10 mouse cellular contexts compared by ENCODE assay signal in genomic region chr19:59076131-59076530, GRCm38 (mm10). TPM values are rescaled to one million over a fixed set of nuclear protein-coding genes. Genes with fewer than 3 reads are reported as not detected.
DNase-seq lines count a peak whose midpoint lies in the region; ATAC-seq and TF ChIP-seq lines count a peak whose summit lies in the region.
"Had no signal": no experiment of that assay in that cellular context is flagged by ENCODE, and none has a peak within 500 bp of the region (broad histone marks: within the 10 kb centered on the region; RNA-seq: fewer than 3 reads in every experiment).

No protein-coding gene starts in this region.

- H3K4me3 ChIP-seq in heart, embryonic 12.5 days = peak overlapping the region; percentile 78
- peak overlapping the region; percentile 65 for H3K4me3 ChIP-seq in forebrain, postnatal 0 days (ENCODE audit: low read depth, low read length)
- H3K4me3 ChIP-seq in midbrain, embryonic 15.5 days = peak overlapping the region; percentile 68

- H3K27me3 ChIP-seq in heart, embryonic 12.5 days (replicated peaks) = peaks cover 53% of the 10 kb centered on the region
- no peaks in the 10 kb centered on the region for H3K27me3 ChIP-seq in forebrain, postnatal 0 days (ENCODE audit: insufficient read depth, low read length)
- peaks cover 14% of the 10 kb centered on the region for H3K27me3 ChIP-seq in midbrain, embryonic 15.5 days (replicated peaks)

- no peak overlapping the region for H3K27ac ChIP-seq in heart, embryonic 12.5 days (ENCODE audit: poor library complexity, severe bottlenecking)
- no peak overlapping the region; the same call in 1 of the 2 replicates for H3K27ac ChIP-seq in forebrain, postnatal 0 days (ENCODE audit: low read depth, low read length)
- no peak overlapping the region for H3K27ac ChIP-seq in midbrain, embryonic 15.5 days
- H3K27ac ChIP-seq: liver, embryonic 15.5 days had no signal

- DNase-seq in heart, adult 9 months (ENCODE audit: low spot score in 2 of 2) = no peak
- DNase-seq in adrenal gland, postnatal 14 days = peak; percentile 39
- DNase-seq in forebrain, postnatal 0 days = no peak
- DNase-seq in urinary bladder, adult 18-20 months (ENCODE audit: low spot score in 2 of 2) = no peak
- no peak for DNase-seq in layer of hippocampus, adult 11-12 months (ENCODE audit: low spot score)

- H3K9ac ChIP-seq in heart, embryonic 12.5 days = no peak overlapping the region
- no peak overlapping the region for H3K9ac ChIP-seq in forebrain, postnatal 0 days
- H3K9ac ChIP-seq in midbrain, embryonic 15.5 days = no peak overlapping the region
- H3K9ac ChIP-seq: liver, embryonic 15.5 days had no signal

- no peaks in the 10 kb centered on the region for H3K9me3 ChIP-seq in heart, embryonic 12.5 days (replicated peaks)
- no peaks in the 10 kb centered on the region for H3K9me3 ChIP-seq in forebrain, postnatal 0 days (ENCODE audit: low read length)
- H3K9me3 ChIP-seq in midbrain, embryonic 15.5 days = no peaks in the 10 kb centered on the region
- H3K9me3 ChIP-seq: liver, embryonic 15.5 days had no signal

- no peak for ATAC-seq in heart, embryonic 12.5 days (ENCODE audit: insufficient number of reproducible peaks, low FRiP score)
- ATAC-seq in forebrain, postnatal 0 days = no peak
- ATAC-seq in midbrain, embryonic 15.5 days (replicated peaks) = peak; percentile 29; the same call in 1 of the 2 replicates
- ATAC-seq in monocyte, adult 5-6 weeks (replicated peaks; ENCODE audit: insufficient number of reproducible peaks, low FRiP score, low TSS enrichment, poor library complexity, severe bottlenecking) = no peak

- peaks cover 13% of the 10 kb centered on the region; the same call in 1 of the 2 replicates for H3K4me1 ChIP-seq in heart, embryonic 12.5 days (replicated peaks)
- peaks cover 14% of the 10 kb centered on the region for H3K4me1 ChIP-seq in forebrain, postnatal 0 days (ENCODE audit: insufficient read depth)
- peaks cover 8% of the 10 kb centered on the region for H3K4me1 ChIP-seq in midbrain, embryonic 15.5 days
- H3K4me1 ChIP-seq: liver, embryonic 15.5 days had no signal

- H3K36me3 ChIP-seq in heart, embryonic 12.5 days = no peaks in the 10 kb centered on the region
- no peaks in the 10 kb centered on the region for H3K36me3 ChIP-seq in forebrain, postnatal 0 days (ENCODE audit: insufficient read depth)
- no peaks in the 10 kb centered on the region for H3K36me3 ChIP-seq in midbrain, embryonic 15.5 days (replicated peaks)
- H3K36me3 ChIP-seq: liver, embryonic 15.5 days had no signal

- 14% methylated on average over 5 of the region's 5 CpGs for WGBS in heart, embryonic 12.5 days
- WGBS in forebrain, postnatal 0 days = 12% methylated on average over 5 of the region's 5 CpGs
- 21% methylated on average over 5 of the region's 5 CpGs for WGBS in midbrain, embryonic 15.5 days

- peak overlapping the region; percentile 98 for H3K4me2 ChIP-seq in heart, embryonic 12.5 days
- H3K4me2 ChIP-seq in forebrain, postnatal 0 days (ENCODE audit: low read depth) = peak overlapping the region; percentile 92
- peak overlapping the region; percentile 77 for H3K4me2 ChIP-seq in midbrain, embryonic 15.5 days

- TF ChIP-seq CTCF in forebrain, postnatal 0 days (IDR thresholded peaks at IDR 0.05; ENCODE audit: low read depth) = no peak

RNA-seq across cellular contexts. Expression of gene Shtn1, which starts 0.2 kb away (rescaled TPM):
- 0.41 and 0.95 TPM in 2 replicates for polyA plus RNA-seq in heart, embryonic 12.5 days (2016; fragmentation: Nextera tagmentation; extraction: Ambion mirVana)
- total RNA-seq in adrenal gland, postnatal 14 days (2021) = 10.9 and 11.7 TPM in 2 replicates
- total RNA-seq in forebrain, postnatal 0 days (2014; rRNA removed) = 120 and 128 TPM in 2 replicates
- polyA plus RNA-seq in forebrain, postnatal 0 days (2015; fragmentation: Nextera tagmentation; extraction: Ambion mirVana) = 71.9 and 77.4 TPM in 2 replicates
- 38.3 and 45.0 TPM in 2 replicates for polyA plus RNA-seq in midbrain, embryonic 15.5 days (2015; fragmentation: Nextera tagmentation; extraction: Ambion mirVana)
- 4.2 to 9.3 TPM (median 6.3 TPM) in 3 replicates for total RNA-seq in monocyte, adult 5-6 weeks (2017)
- total RNA-seq: MEL had no signal
